Mouse (Mus musculus) layer of hippocampus, adult 2 months (tissue): ENCODE measurements at regions not wholly inside any gene's neighbourhood (a gene's known extent, or its start where the extent isn't known, plus 50 kb on each side); places are given as distances from the start of the nearest gene placed in this dataset.
A peak's percentile ranks its signal among the peaks of the same experiment; 100 is the strongest.

Experiments
- DNase-seq, 2 experiments: peaks; one replicate each; pipeline ENCODE4 v3.0.0; 2022; ENCODE audit warnings: low spot score in 2 of 2
- H3K27ac ChIP-seq: fragments of 200-600 bp; 2 replicates; pipeline ENCODE4 v1.8.1; 2022
- H3K4me3 ChIP-seq: fragments of 200-600 bp; 2 replicates; pipeline ENCODE4 v1.8.1; 2022; ENCODE audit warnings: mild to moderate bottlenecking
- CTCF ChIP-seq: fragments of 200-600 bp; conservative IDR thresholded peaks from 2 replicates; pipeline ENCODE4 v1.8.1; 2022; ENCODE audit warnings: antibody characterized with exemption, mild to moderate bottlenecking, moderate library complexity

- Histone ChIP-seq H3K4me3 (no peak overlapping the region), H3K27ac (no peak overlapping the region)
- DNase-seq = no peak
- no peak for TF ChIP-seq CTCF
These were observed 419.5 kb upstream of the Kdm8 start for GRCm38 (mm10) chr7:125024944-125025343.

- no peak overlapping the region for H3K27ac ChIP-seq
- DNase-seq = no peak
- no peak for TF ChIP-seq CTCF
- no peak overlapping the region for H3K4me3 ChIP-seq
These were observed 410.7 kb upstream of the Kdm8 start for GRCm38 (mm10) chr7:125033778-125034177.

DNA sequence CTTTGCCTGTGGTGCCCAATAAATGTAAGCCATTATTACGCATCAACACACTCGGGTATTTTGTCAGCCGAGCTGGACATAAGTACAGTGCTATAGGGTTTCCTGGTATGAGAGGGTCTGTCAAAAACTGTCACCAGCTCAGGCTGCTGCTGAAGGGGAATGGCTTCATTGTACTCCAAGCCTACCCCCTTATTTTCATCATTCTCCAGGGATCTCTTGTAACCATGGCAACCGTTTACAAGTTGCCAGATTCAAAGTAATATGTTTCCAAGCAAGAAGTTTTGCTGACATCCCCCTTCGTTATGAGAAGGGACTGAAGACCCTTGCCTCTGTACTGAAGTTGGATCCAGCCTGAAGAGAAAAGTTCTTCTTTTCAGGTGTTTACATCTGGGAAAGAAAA lies 410.3 kb upstream of the Kdm8 start:
- DNase-seq = no peak
- H3K27ac ChIP-seq = no peak overlapping the region
- no peak overlapping the region for H3K4me3 ChIP-seq
- TF ChIP-seq CTCF = no peak

- Histone ChIP-seq H3K27ac (no peak overlapping the region), H3K4me3 (no peak overlapping the region)
- no peak for DNase-seq
- TF ChIP-seq CTCF = no peak
These were observed 408.1 kb upstream of the Kdm8 start for GRCm38 (mm10) chr7:125036098-125036991.

GRCm38 (mm10) chr7:125038840-125039239 lies 405.6 kb upstream of the Kdm8 start:
- TF ChIP-seq CTCF = no peak
- no peak for DNase-seq
- Histone ChIP-seq H3K4me3 (no peak overlapping the region), H3K27ac (no peak overlapping the region)

- no peak overlapping the region for H3K27ac ChIP-seq
- peak; percentile 52 to 65 for DNase-seq
- no peak for TF ChIP-seq CTCF
- no peak overlapping the region for H3K4me3 ChIP-seq
These were observed 388.4 kb upstream of the Kdm8 start for GRCm38 (mm10) chr7:125055951-125056625.

GRCm38 (mm10) chr7:125102464-125102863 lies 342.0 kb upstream of the Kdm8 start:
- TF ChIP-seq CTCF = no peak
- Histone ChIP-seq H3K4me3 (no peak overlapping the region), H3K27ac (peak overlapping the region; percentile 74)
- peak; percentile 63 to 75 for DNase-seq

GRCm38 (mm10) chr7:125104011-125104410 lies 340.5 kb upstream of the Kdm8 start:
- DNase-seq = no peak
- Histone ChIP-seq H3K4me3 (no peak overlapping the region), H3K27ac (peak overlapping the region; percentile 74)
- no peak; the same call in 1 of the 2 replicates for TF ChIP-seq CTCF

DNA sequence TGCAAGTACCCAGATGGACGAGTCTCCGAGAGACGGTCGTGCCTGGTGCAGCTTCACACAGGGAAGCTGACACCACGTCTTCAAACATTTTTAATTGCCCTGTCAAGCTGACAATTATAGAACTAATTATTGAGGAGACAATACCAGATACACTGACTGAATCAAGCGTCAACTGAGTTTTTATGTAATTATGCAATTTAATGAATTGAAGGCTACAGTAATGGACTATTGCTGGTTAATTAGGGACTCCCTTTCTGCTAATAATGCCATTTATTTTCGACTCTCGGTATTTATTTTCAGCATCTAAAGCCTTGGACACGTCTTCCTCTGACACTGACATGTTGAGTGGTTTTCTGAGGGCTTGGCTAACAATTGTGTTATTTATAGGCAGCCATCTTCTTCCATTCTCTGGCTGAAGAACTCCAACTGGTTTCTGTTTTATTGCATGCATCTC lies 331.6 kb upstream of the Kdm8 start:
- Histone ChIP-seq H3K4me3 (no peak overlapping the region), H3K27ac (peak overlapping the region; percentile 48)
- no peak for TF ChIP-seq CTCF
- peak in 1 of 2 experiments; percentile 16 for DNase-seq

- Histone ChIP-seq H3K27ac (no peak overlapping the region), H3K4me3 (no peak overlapping the region)
- DNase-seq = no peak
- no peak for TF ChIP-seq CTCF
These were observed 329.0 kb upstream of the Kdm8 start for GRCm38 (mm10) chr7:125115322-125115996.

- no peak overlapping the region for H3K4me3 ChIP-seq
- DNase-seq = no peak
- H3K27ac ChIP-seq = no peak overlapping the region
- no peak for TF ChIP-seq CTCF
These were observed 327.3 kb upstream of the Kdm8 start for GRCm38 (mm10) chr7:125117173-125117572.

DNA sequence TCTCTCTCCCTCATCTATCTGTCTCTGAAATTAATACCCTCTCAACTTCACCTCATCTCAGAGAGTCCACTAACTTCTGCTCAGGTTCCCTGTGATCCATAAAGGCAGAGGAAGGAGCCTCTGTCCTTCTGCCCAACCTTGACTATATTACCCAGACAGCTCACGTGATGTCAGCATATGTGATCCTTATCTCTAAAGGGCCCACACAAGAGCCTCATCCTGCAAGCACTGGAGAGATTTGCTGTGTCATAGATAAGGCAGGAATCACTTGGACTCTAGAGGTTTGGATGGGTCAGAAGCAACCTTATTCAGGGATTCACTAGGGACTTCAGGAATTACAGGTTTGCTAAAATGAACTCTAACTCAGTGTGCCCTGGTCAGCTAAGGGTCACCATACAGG lies 315.3 kb upstream of the Kdm8 start:
- H3K27ac ChIP-seq = no peak overlapping the region
- no peak for TF ChIP-seq CTCF
- no peak for DNase-seq
- H3K4me3 ChIP-seq = no peak overlapping the region

DNA sequence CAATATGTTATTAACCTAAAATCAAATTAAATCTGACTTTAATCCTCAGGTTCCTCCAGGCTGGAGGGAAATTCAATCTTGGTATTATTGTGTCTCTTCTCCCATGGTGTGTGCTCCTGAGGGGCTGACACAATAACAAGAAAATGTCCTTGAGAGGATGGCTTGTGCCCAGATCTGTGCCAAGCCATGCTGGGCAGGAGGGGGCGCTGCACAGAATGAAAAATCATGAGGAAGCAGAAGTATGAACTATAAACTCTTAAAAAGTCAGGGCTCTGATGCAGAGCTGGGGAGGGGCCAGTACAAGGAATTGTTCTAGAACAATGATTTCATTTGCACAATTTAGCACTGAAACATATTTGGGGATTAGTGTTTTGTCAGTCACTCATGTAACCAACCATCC lies 312.5 kb upstream of the Kdm8 start:
- no peak overlapping the region for H3K27ac ChIP-seq
- no peak overlapping the region for H3K4me3 ChIP-seq
- no peak for DNase-seq
- TF ChIP-seq CTCF = no peak

DNA sequence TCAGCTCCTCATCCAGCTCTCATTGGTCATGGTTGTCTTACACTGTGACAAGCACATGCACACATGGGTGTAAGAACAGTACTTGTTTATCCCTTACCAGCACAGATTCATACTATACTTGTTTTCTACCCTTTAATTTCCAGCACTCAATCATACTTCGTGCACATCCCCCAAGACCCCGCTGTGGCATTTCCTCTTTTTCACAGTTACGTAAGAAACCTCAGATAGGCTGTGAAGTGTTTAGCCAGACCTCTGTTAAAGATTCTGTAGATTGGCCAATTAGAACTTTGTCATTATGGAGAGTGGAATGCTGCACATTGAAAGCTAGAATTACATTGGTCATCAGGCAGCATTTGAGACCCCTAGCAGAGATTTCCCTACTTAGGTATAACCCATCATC lies 305.9 kb upstream of the Kdm8 start:
- DNase-seq = no peak

More for the DNA sequence above, 305.9 kb upstream of the Kdm8 start:
- no peak for TF ChIP-seq CTCF
- Histone ChIP-seq H3K4me3 (no peak overlapping the region), H3K27ac (no peak overlapping the region)
